In genomic region chr9:18468005-18468404, GRCm38 (mm10) we compare ENCODE assay signal across 25 mouse cellular contexts. TPM values are rescaled to one million over a fixed set of nuclear protein-coding genes. Genes with fewer than 3 reads are reported as not detected.
"Had no signal": no experiment of that assay in that cellular context is flagged by ENCODE, and none has a peak within 500 bp of the region (broad histone marks: within the 10 kb centered on the region; RNA-seq: fewer than 3 reads in every experiment).

No protein-coding gene starts in this region.

- H3K9ac ChIP-seq: limb, embryonic 12.5 days; liver, embryonic 13.5 days; liver, postnatal 0 days; lung, embryonic 15.5 days; midbrain, embryonic 15.5 days; neural tube, embryonic 12.5 days; stomach, embryonic 15.5 days had no signal

- H3K4me3 ChIP-seq: limb, embryonic 12.5 days; liver, embryonic 13.5 days; lung, embryonic 15.5 days; megakaryocyte, embryonic 14.5 days; midbrain, embryonic 15.5 days; neural tube, embryonic 12.5 days; stomach, embryonic 15.5 days had no signal

- H3K4me1 ChIP-seq: neural tube, embryonic 12.5 days; stomach, embryonic 15.5 days had no signal

- H3K27ac ChIP-seq: limb, embryonic 12.5 days; liver, embryonic 13.5 days; lung, embryonic 15.5 days; midbrain, embryonic 15.5 days; neural tube, embryonic 12.5 days; stomach, embryonic 15.5 days had no signal

- ATAC-seq: liver, postnatal 0 days; midbrain, embryonic 15.5 days had no signal

- H3K4me2 ChIP-seq: limb, embryonic 12.5 days; liver, embryonic 13.5 days; lung, embryonic 15.5 days; midbrain, embryonic 11.5 days; midbrain, embryonic 15.5 days; neural tube, embryonic 12.5 days; stomach, embryonic 15.5 days had no signal

- DNase-seq: kidney, adult 11 months; kidney, adult 9 months; kidney, postnatal 10 days; layer of hippocampus, postnatal 36 days; liver; liver, embryonic 13.5 days; liver, postnatal 0 days; lung, postnatal 14 days; right cerebral cortex, postnatal 4 days; spleen, adult 18-20 months; thymus, adult 2 months; thymus, postnatal 25 days had no signal

- H3K27me3 ChIP-seq: limb, embryonic 12.5 days; liver, embryonic 13.5 days; lung, embryonic 15.5 days; megakaryocyte, embryonic 14.5 days; midbrain, embryonic 15.5 days; neural tube, embryonic 12.5 days; stomach, embryonic 15.5 days had no signal

- H3K36me3 ChIP-seq: liver, embryonic 13.5 days; lung, embryonic 15.5 days had no signal

- H3K9me3 ChIP-seq: liver, embryonic 13.5 days; lung, embryonic 15.5 days; midbrain, embryonic 15.5 days; neural tube, embryonic 12.5 days; stomach, embryonic 15.5 days had no signal

RNA-seq across cellular contexts. Expression of gene Zfp558, which starts 10.1 kb away (rescaled TPM):
- total RNA-seq: monocyte, adult 5-6 weeks had no signal

RNA-seq across cellular contexts. Expression of gene Mbd3l1, which starts 10.2 kb away (rescaled TPM):
- total RNA-seq: layer of hippocampus, postnatal 36 days; left cerebral cortex, postnatal 36 days; monocyte, adult 5-6 weeks; neutrophil, adult 5-6 weeks had no signal
- polyA plus RNA-seq: large intestine, adult 2 months; limb, embryonic 12.5 days; liver, embryonic 13.5 days; liver, postnatal 0 days; lung, embryonic 15.5 days; midbrain, embryonic 11.5 days; midbrain, embryonic 15.5 days; neural tube, embryonic 12.5 days; stomach, embryonic 15.5 days; thymus, adult 2 months; urinary bladder, adult 2 months had no signal

RNA-seq across cellular contexts. Expression of gene Mbd3l2, which starts 37.6 kb away (rescaled TPM):
- total RNA-seq: layer of hippocampus, postnatal 36 days; left cerebral cortex, postnatal 36 days; monocyte, adult 5-6 weeks; neutrophil, adult 5-6 weeks had no signal
- polyA plus RNA-seq: large intestine, adult 2 months; limb, embryonic 12.5 days; liver, embryonic 13.5 days; liver, postnatal 0 days; lung, embryonic 15.5 days; neural tube, embryonic 12.5 days; stomach, embryonic 15.5 days; testis, adult 2 months; thymus, adult 2 months; urinary bladder, adult 2 months had no signal
